Mouse (Mus musculus): ENCODE data around the gene 1700020A23Rik. TPM values are rescaled to one million over a fixed set of nuclear protein-coding genes. Genes with fewer than 3 reads are reported as not detected.
"Not testable (repeated sequence)": the region's sequence is repeated elsewhere in the genome, so short reads cannot be mapped to it uniquely, and the experiment has no call there.

1700020A23Rik gene
- not detected in 2 replicates for polyA plus RNA-seq (2015; fragmentation: Nextera tagmentation; extraction: Ambion mirVana)

- Histone ChIP-seq H3K27me3 (replicated peaks) (no peaks in the 10 kb centered on the region; the same call in 1 of the 2 replicates), H3K36me3 (no peaks in the 10 kb centered on the region), H3K4me1 (peaks cover 5% of the 10 kb centered on the region; the same call in 1 of the 2 replicates), H3K9ac (no peak within 1 kb of the TSS), H3K27ac (replicated peaks) (no peak within 1 kb of the TSS), H3K9me3 (no peaks in the 10 kb centered on the region), H3K4me2 (no peak within 1 kb of the TSS), H3K4me3 (no peak within 1 kb of the TSS)
- no peak for ATAC-seq (ENCODE audit: extremely low read depth, insufficient number of reproducible peaks, low FRiP score, low TSS enrichment)
- WGBS, result 87% methylated on average over 1 of the region's 1 CpGs
Observed at GRCm38 (mm10) chr2:130404939-130405338, at the start of gene 1700020A23Rik, which contains the start of gene Gm28372. 1700020A23Rik (plus strand) TSS chr2:130405259. Gm28372 (plus strand) TSS chr2:130405239.

GRCm38 (mm10) chr2:130357551-130357950 is 47.5 kb upstream of the 1700020A23Rik start:
- Histone ChIP-seq H3K36me3 (no peaks in the 10 kb centered on the region), H3K4me3 (no peak overlapping the region), H3K9me3 (no peaks in the 10 kb centered on the region), H3K27me3 (replicated peaks) (peaks cover 68% of the 10 kb centered on the region), H3K4me2 (no peak overlapping the region), H3K9ac (no peak overlapping the region), H3K4me1 (peaks cover 4% of the 10 kb centered on the region; the same call in 1 of the 2 replicates), H3K27ac (replicated peaks) (no peak overlapping the region)
- no peak for ATAC-seq (ENCODE audit: extremely low read depth, insufficient number of reproducible peaks, low FRiP score, low TSS enrichment)
- 77% methylated on average over 5 of the region's 5 CpGs for WGBS

GRCm38 (mm10) chr2:130358852-130359251 is 46.2 kb upstream of the 1700020A23Rik start:
- Histone ChIP-seq H3K36me3 (no peaks in the 10 kb centered on the region), H3K27me3 (replicated peaks) (peaks cover 74% of the 10 kb centered on the region), H3K9ac (no peak overlapping the region), H3K27ac (replicated peaks) (no peak overlapping the region), H3K4me3 (no peak overlapping the region), H3K9me3 (no peaks in the 10 kb centered on the region), H3K4me2 (no peak overlapping the region), H3K4me1 (peaks cover 4% of the 10 kb centered on the region; the same call in 1 of the 2 replicates)
- 10% methylated on average over 5 of the region's 5 CpGs for WGBS
- no peak for ATAC-seq (ENCODE audit: extremely low read depth, insufficient number of reproducible peaks, low FRiP score, low TSS enrichment)

DNA sequence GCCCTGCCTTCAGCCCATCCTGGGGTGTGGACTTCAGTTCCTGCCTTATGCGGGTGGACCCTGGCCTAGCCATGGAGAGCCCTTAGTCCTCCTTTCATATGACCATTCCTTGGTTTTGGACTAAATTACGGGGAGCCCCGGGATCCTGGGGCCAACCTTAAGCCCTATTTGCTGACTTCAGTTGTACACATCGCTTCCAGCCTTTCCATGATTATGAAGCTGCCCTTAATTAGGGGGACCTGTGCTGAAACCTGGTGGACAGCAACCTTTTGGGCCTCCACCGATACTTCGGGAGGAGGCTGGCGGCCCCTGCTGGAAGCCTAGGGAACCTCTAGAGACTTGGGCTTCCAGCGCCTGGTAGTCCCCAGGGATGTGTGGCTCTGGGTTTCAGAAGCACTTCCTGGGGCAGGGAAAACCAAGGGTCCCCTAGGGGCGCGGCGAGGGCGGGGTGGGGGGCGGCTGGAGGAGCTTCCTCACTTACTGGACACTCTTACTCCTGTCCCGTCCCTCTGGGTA is 42.5 kb upstream of the 1700020A23Rik start:
- no peak overlapping the region for H3K9ac ChIP-seq
- H3K4me3 ChIP-seq, result no peak overlapping the region
- under 1% methylated on average over 14 of the region's 14 CpGs for WGBS
- no peaks in the 10 kb centered on the region for H3K36me3 ChIP-seq
- H3K4me1 ChIP-seq, result peaks cover 15% of the 10 kb centered on the region
- H3K27me3 ChIP-seq (replicated peaks), result peaks cover 94% of the 10 kb centered on the region
- no peak overlapping the region for H3K4me2 ChIP-seq
- H3K27ac ChIP-seq (replicated peaks), result no peak overlapping the region
- ATAC-seq (ENCODE audit: extremely low read depth, insufficient number of reproducible peaks, low FRiP score, low TSS enrichment), result no peak
- no peaks in the 10 kb centered on the region for H3K9me3 ChIP-seq

DNA sequence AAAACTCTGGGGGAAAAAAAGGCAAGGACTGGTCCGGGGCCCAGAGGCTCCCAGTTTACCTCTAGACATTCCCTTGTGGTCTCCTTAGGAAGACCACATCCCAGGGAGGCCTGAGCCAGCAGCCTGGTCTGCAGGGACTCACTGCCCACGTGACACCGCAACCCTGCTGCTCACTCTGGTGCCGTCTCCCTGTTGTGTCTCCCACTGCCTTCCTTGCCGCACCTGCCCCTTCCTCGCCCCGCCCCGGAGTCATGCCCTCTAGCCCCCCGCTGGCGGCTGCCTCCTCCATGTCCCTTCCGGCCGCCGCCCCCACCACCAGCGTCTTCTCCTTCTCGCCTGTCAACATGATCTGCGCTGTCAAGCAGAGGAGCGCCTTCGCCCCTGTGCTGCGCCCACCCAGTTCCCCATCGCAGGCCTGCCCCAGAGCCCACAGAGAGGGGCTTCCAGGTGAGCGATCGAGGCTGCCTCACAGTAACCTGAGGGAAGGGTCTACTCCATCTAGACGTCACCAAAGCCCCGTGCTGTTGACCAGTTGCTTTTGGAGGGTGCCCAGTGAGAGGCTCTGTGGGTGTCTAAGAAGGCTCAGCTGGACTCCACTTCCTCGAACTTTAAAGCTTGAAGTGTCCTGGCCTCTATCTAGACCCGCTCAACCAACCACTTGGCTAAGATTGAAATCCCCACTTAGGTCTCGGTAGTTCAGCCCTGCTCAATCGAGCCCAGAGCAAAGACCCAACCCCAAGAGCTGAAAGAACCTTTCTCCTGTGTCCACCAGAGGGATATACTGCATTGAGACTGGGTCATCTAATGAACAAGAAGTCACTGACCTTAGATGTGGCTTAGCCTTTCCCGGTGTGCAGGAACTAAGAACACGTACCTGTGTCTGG is 39.6 kb upstream of the 1700020A23Rik start:
- Histone ChIP-seq H3K4me1 (peaks cover 15% of the 10 kb centered on the region), H3K27me3 (replicated peaks) (peaks cover 80% of the 10 kb centered on the region), H3K36me3 (no peaks in the 10 kb centered on the region), H3K9me3 (no peaks in the 10 kb centered on the region), H3K27ac (replicated peaks) (no peak overlapping the region), H3K4me3 (peak overlapping the region; percentile 60), H3K4me2 (peak overlapping the region; percentile 89), H3K9ac (peak overlapping the region; percentile 77)
- 4% methylated on average over 30 of the region's 30 CpGs for WGBS
- no peak for ATAC-seq (ENCODE audit: extremely low read depth, insufficient number of reproducible peaks, low FRiP score, low TSS enrichment)

- 53% methylated on average over 4 of the region's 4 CpGs for WGBS
- no peaks in the 10 kb centered on the region for H3K9me3 ChIP-seq
- peaks cover 61% of the 10 kb centered on the region for H3K27me3 ChIP-seq (replicated peaks)
- no peak overlapping the region for H3K9ac ChIP-seq
- ATAC-seq (ENCODE audit: extremely low read depth, insufficient number of reproducible peaks, low FRiP score, low TSS enrichment), result no peak
- H3K4me1 ChIP-seq, result peaks cover 11% of the 10 kb centered on the region
- no peak overlapping the region for H3K27ac ChIP-seq (replicated peaks)
- no peaks in the 10 kb centered on the region for H3K36me3 ChIP-seq
- H3K4me3 ChIP-seq, result no peak overlapping the region
- H3K4me2 ChIP-seq, result no peak overlapping the region
Observed at GRCm38 (mm10) chr2:130367386-130367785, 37.7 kb upstream of the 1700020A23Rik start.

- 18% methylated on average over 1 of the region's 1 CpGs for WGBS
Observed at GRCm38 (mm10) chr2:130373026-130373425, 32.0 kb upstream of the 1700020A23Rik start.

DNA sequence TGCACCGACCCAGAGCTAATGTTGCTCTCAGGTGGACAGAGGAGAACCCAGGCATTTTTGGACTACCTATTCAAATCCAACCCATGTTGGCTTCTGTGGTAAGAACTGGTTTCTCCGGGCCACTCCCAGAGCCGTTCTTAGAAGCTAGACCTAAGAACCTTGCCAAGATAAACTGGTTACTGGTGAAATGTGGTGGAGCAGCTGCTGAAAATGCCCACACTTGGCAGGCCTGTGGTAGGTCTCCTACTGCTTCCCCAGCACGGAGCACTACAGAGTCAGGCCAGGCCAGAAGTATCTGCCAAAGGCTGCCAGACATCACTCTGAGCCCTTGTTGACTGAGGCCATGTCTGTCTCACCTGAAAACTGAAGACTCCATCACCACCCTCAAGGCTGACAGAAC is 30.1 kb upstream of the 1700020A23Rik start:
- Histone ChIP-seq H3K27ac (replicated peaks) (no peak overlapping the region), H3K4me3 (no peak overlapping the region), H3K4me1 (no peaks in the 10 kb centered on the region), H3K9me3 (no peaks in the 10 kb centered on the region), H3K36me3 (no peaks in the 10 kb centered on the region), H3K27me3 (replicated peaks) (peaks cover 16% of the 10 kb centered on the region), H3K9ac (no peak overlapping the region), H3K4me2 (no peak overlapping the region)
- 67% methylated on average over 4 of the region's 4 CpGs for WGBS
- no peak for ATAC-seq (ENCODE audit: extremely low read depth, insufficient number of reproducible peaks, low FRiP score, low TSS enrichment)

More at GRCm38 (mm10) chr2:130373026-130373425, 32.0 kb upstream of the 1700020A23Rik start:
- peaks cover 22% of the 10 kb centered on the region; the same call in 1 of the 2 replicates for H3K27me3 ChIP-seq (replicated peaks)
- H3K9me3 ChIP-seq; H3K36me3 ChIP-seq; H3K27ac ChIP-seq (replicated peaks); H3K9ac ChIP-seq; H3K4me3 ChIP-seq; ATAC-seq (ENCODE audit: extremely low read depth, insufficient number of reproducible peaks, low FRiP score, low TSS enrichment); H3K4me2 ChIP-seq; H3K4me1 ChIP-seq: not testable (repeated sequence)

DNA sequence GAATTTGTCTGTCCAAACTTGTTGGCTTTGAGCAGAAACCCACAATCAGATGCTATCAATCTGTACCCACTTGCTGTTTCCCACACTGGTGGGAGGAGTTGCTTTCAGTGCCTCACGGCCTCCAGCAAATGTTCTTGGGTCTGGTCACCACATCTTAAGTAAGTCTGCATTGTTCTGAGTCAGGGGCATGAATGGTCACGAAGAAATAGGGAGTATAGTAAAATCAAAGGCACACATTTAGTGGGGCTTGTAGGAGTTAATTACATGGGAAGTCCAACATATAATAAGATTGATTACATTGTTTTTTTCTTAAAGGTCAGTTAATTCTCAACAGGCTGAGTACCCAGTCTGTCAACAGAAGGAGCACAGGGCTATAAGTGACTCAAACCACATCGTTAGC is 21.9 kb upstream of the 1700020A23Rik start:
- Histone ChIP-seq H3K9me3 (no peaks in the 10 kb centered on the region; the same call in 1 of the 2 replicates), H3K27me3 (replicated peaks) (peaks cover 24% of the 10 kb centered on the region), H3K4me3 (no peak overlapping the region), H3K9ac (no peak overlapping the region), H3K36me3 (no peaks in the 10 kb centered on the region), H3K4me1 (no peaks in the 10 kb centered on the region), H3K4me2 (no peak overlapping the region), H3K27ac (replicated peaks) (no peak overlapping the region)
- no peak for ATAC-seq (ENCODE audit: extremely low read depth, insufficient number of reproducible peaks, low FRiP score, low TSS enrichment)
- WGBS, result 59% methylated on average over 3 of the region's 3 CpGs

- Histone ChIP-seq H3K4me3 (no peak overlapping the region), H3K9me3 (no peaks in the 10 kb centered on the region; the same call in 1 of the 2 replicates), H3K27ac (replicated peaks) (no peak overlapping the region), H3K4me2 (no peak overlapping the region), H3K9ac (no peak overlapping the region), H3K27me3 (replicated peaks) (peaks cover 23% of the 10 kb centered on the region), H3K4me1 (no peaks in the 10 kb centered on the region), H3K36me3 (0 out of 2 replicates have a peak, but pooled peaks cover under 1% of the 10 kb centered on the region)
- WGBS, result 72% methylated on average over 6 of the region's 6 CpGs
- ATAC-seq (ENCODE audit: extremely low read depth, insufficient number of reproducible peaks, low FRiP score, low TSS enrichment), result no peak
Observed at GRCm38 (mm10) chr2:130383895-130384294, 21.2 kb upstream of the 1700020A23Rik start.

DNA sequence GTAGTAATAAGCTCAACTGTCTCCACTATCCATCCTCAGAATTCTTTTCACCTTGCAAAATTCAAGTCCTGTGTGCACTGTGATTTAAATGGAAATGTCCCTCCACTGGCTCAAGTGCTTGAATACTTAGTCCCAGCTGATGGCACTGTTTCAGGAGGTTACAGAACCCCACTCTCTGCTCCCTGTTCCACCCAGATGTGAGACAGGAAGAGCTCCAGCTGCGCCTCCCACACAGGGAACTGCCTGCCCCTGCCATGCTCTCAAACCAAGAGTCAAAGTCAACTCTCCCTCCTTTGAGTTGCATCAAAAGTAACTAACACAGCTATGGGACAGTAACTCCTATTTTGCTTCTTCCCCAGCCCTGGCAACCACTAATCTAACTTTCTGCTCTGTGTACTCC is 18.8 kb upstream of the 1700020A23Rik start:
- 75% methylated on average over 1 of the region's 1 CpGs for WGBS
- no peaks in the 10 kb centered on the region; the same call in 1 of the 2 replicates for H3K9me3 ChIP-seq
- ATAC-seq (ENCODE audit: extremely low read depth, insufficient number of reproducible peaks, low FRiP score, low TSS enrichment), result no peak

More for the DNA sequence above, 18.8 kb upstream of the 1700020A23Rik start:
- H3K4me3 ChIP-seq, result no peak overlapping the region
- no peak overlapping the region for H3K27ac ChIP-seq (replicated peaks)
- H3K27me3 ChIP-seq (replicated peaks), result peaks cover 17% of the 10 kb centered on the region; the same call in 1 of the 2 replicates
- peaks cover 10% of the 10 kb centered on the region; the same call in 1 of the 2 replicates for H3K36me3 ChIP-seq
- no peaks in the 10 kb centered on the region for H3K4me1 ChIP-seq
- H3K9ac ChIP-seq, result no peak overlapping the region
- H3K4me2 ChIP-seq, result no peak overlapping the region
